Mouse (Mus musculus) embryonic facial prominence, embryonic 14.5 days (tissue): ENCODE measurements around the gene Ccdc6. TPM values are rescaled to one million over a fixed set of nuclear protein-coding genes. Genes with fewer than 3 reads are reported as not detected.

ENCODE experiments used
- ATAC-seq: fragments of 200-750 bp; cut with Nextera tagmentation; 2 replicates; pipeline ENCODE4 v1.8.0; 2017; ENCODE audit warnings: low read depth, moderate number of reproducible peaks, moderate TSS enrichment
- DNase-seq: peaks from one replicate; pipeline ENCODE4 v3.0.0-alpha.2; 2015; ENCODE audit warnings: low spot score
- H3K27ac ChIP-seq: fragments of 300-500 bp; sonication (generic); replicated peaks from 2 replicates; pipeline ENCODE4 v1.5.1; 2014; ENCODE audit warnings: low read depth, mild to moderate bottlenecking, low read length, moderate library complexity
- H3K27me3 ChIP-seq: fragments of 300-500 bp; sonication (generic); replicated peaks from 2 replicates; pipeline ENCODE4 v1.6.1; 2014; ENCODE audit warnings: low read length; ENCODE audit not compliant: control insufficient read depth, insufficient read depth
- H3K36me3 ChIP-seq: fragments of 300-500 bp; sonication (generic); 2 replicates; pipeline ENCODE4 v1.6.1; 2014; ENCODE audit warnings: low read length, mixed read lengths; ENCODE audit not compliant: control insufficient read depth, insufficient read depth
- H3K4me1 ChIP-seq: fragments of 300-500 bp; sonication (generic); 2 replicates; pipeline ENCODE4 v1.6.1; 2014; ENCODE audit warnings: antibody characterized with exemption, low read length; ENCODE audit not compliant: control insufficient read depth, insufficient read depth
- H3K4me2 ChIP-seq: fragments of 300-500 bp; sonication (generic); 2 replicates; pipeline ENCODE4 v1.6.1; 2014; ENCODE audit warnings: low read depth, mild to moderate bottlenecking, low read length, moderate library complexity, mixed read lengths
- H3K4me3 ChIP-seq: fragments of 300-500 bp; sonication (generic); 2 replicates; pipeline ENCODE4 v1.5.1; 2014; ENCODE audit warnings: low read depth, mild to moderate bottlenecking, low read length
- H3K9ac ChIP-seq: fragments of 300-500 bp; sonication (generic); 2 replicates; pipeline ENCODE4 v1.6.1; 2014; ENCODE audit warnings: low read depth, mild to moderate bottlenecking, low read length, moderate library complexity, mixed read lengths
- H3K9me3 ChIP-seq: fragments of 300-500 bp; sonication (generic); 2 replicates; pipeline ENCODE4 v1.6.1; 2016; ENCODE audit warnings: low read length; ENCODE audit not compliant: control insufficient read depth
- WGBS: fragments of 180-500 bp; shearing (Covaris S2); extraction: QIAGEN DNeasy Blood & Tissue Kit; methylation state at CpG from one replicate; pipeline ENCODE4 v1.1.7; 2014; 5-methylcytosine and 5-hydroxymethylcytosine counted together
- polyA plus RNA-seq: library from polyadenylated mRNA; unstranded; fragments of >200 nt; fragmentation: Nextera tagmentation; extraction: Ambion mirVana; gene quantifications from 2 replicates; pipeline ENCODE4 v1.2.1, GENCODE M21; 2014

The Ccdc6 gene
- polyA plus RNA-seq, 1 experiment from 2014 or later: 19.7 TPM

DNA sequence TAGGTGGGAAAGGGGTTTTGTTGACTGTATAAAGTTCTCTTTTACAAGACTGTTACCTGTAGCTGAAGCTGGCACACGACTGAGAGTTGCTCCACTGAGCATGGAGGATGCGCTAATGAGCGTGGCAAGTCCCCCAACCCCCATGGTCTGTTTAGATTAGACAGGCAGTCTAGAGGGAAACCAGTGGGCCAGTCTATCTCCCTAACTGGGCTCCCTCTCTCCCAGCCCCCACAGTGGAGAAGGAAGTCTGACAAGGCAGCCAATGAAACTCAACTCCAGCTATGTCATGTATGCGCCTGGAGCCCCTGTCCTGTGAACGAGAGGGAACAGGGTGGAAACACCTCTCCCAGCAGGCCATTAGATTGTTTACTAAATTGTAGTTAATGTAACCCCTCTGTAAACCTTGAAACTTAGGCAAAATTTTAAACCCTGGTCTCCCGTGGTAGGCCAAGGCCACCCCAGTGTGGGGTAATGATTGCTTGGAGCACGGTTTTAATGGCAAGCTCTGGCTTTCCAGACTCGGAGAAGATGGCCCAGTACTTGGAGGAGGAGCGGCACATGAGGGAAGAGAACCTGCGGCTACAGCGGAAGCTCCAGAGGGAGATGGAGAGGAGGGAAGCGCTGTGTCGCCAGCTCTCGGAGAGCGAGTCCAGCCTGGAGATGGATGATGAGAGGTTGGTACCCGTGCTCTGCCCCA lies 77.7 kb downstream of the Ccdc6 start:
- H3K36me3 ChIP-seq: peaks cover 61% of the 10 kb centered on the region
- 76% methylated on average over 16 of the region's 16 CpGs for WGBS

GRCm38 (mm10) chr10:70180727-70181126 lies 83.8 kb downstream of the Ccdc6 start:
- H3K27ac ChIP-seq: no peak overlapping the region
- H3K36me3 ChIP-seq: peaks cover 38% of the 10 kb centered on the region
- 87% methylated on average over 9 of the region's 9 CpGs for WGBS
- no peak overlapping the region for H3K9ac ChIP-seq
- H3K9me3 ChIP-seq: no peaks in the 10 kb centered on the region
- H3K27me3 ChIP-seq: no peaks in the 10 kb centered on the region
- no peak overlapping the region for H3K4me3 ChIP-seq
- no peak for DNase-seq
- ATAC-seq: no peak
- 0 out of 2 replicates have a peak, but pooled peaks cover 4% of the 10 kb centered on the region for H3K4me1 ChIP-seq
- no peak overlapping the region for H3K4me2 ChIP-seq

More for the DNA sequence above, 77.7 kb downstream of the Ccdc6 start:
- Histone ChIP-seq H3K27ac (no peak overlapping the region), H3K4me1 (no peaks in the 10 kb centered on the region), H3K9me3 (no peaks in the 10 kb centered on the region), H3K27me3 (no peaks in the 10 kb centered on the region), H3K4me2 (no peak overlapping the region), H3K9ac (no peak overlapping the region), H3K4me3 (no peak overlapping the region)
- DNase-seq (no peak), ATAC-seq (no peak)

DNA sequence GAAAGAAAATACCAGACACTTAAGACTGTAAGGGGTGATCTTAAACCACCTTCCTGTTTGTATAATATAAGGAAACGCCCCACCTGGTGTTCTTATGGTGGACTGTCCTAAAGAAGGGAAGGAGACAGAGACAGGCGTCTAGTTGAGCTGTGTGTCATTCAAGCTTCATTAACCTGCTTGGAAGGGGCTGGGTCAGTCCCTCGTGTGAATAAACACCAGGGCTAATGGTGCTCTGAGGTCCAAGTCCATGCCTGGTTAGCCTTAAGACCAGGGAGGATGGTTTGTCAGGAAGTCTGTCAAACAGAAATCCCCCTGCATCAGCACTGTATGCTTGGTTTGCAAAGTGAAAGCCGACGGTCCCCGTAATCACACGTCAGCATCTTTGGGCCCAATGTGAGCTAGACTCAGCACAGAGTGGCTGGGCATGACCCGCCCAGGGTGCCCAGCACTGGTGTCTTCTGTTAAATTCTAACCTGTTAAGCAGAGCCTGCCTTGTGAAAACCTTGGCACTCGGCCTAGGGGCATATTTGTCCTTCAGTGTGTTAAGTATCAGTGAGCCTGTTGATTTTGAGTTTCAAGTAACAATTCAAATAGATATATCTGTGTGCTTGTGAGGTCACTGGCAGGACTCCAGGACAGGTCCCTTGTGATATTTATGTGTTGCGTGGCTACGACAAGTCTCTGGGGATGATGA lies 84.5 kb downstream of the Ccdc6 start:
- H3K36me3 ChIP-seq: peaks cover 33% of the 10 kb centered on the region
- DNase-seq (peak; percentile 44), ATAC-seq (peak; percentile 41; the same call in 1 of the 2 replicates)

GRCm38 (mm10) chr10:70183210-70184080 lies 86.5 kb downstream of the Ccdc6 start:
- no peak overlapping the region for H3K27ac ChIP-seq
- H3K36me3 ChIP-seq: peaks cover 30% of the 10 kb centered on the region
- no peaks in the 10 kb centered on the region for H3K27me3 ChIP-seq
- WGBS: 59% methylated on average over 15 of the region's 15 CpGs
- ATAC-seq: no peak
- H3K4me1 ChIP-seq: 0 out of 2 replicates have a peak, but pooled peaks cover 4% of the 10 kb centered on the region
- H3K4me3 ChIP-seq: no peak overlapping the region
- H3K4me2 ChIP-seq: no peak overlapping the region
- H3K9me3 ChIP-seq: no peaks in the 10 kb centered on the region
- no peak for DNase-seq
- H3K9ac ChIP-seq: no peak overlapping the region

More for the DNA sequence above, 84.5 kb downstream of the Ccdc6 start:
- Histone ChIP-seq H3K4me3 (no peak overlapping the region), H3K27ac (no peak overlapping the region), H3K27me3 (no peaks in the 10 kb centered on the region), H3K4me2 (no peak overlapping the region), H3K9me3 (no peaks in the 10 kb centered on the region), H3K4me1 (0 out of 2 replicates have a peak, but pooled peaks cover 4% of the 10 kb centered on the region), H3K9ac (no peak overlapping the region)
- WGBS: 80% methylated on average over 11 of the region's 11 CpGs

DNA sequence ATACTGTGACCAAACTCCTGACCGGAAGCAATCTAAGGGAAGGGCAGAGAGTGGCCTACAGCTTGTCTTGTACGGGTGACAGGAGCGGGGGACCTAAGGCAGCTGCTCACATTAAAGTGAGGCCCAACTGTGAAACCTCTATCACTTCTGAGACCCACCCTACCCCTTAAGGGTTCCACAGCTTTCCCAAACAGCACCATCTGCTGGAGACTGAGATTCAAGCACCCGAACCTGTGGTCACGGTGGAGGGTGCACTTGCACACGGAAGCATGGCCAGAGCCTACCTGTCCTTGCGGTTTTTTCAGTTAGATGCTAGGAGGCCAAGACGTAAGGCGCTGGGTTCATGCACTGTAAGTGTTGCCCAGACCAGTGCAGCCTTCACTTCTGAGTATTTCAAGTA lies 89.2 kb downstream of the Ccdc6 start:
- Histone ChIP-seq H3K27ac (no peak overlapping the region), H3K4me1 (0 out of 2 replicates have a peak, but pooled peaks cover 4% of the 10 kb centered on the region), H3K4me2 (no peak overlapping the region), H3K36me3 (peaks cover 44% of the 10 kb centered on the region), H3K4me3 (no peak overlapping the region), H3K9ac (no peak overlapping the region), H3K9me3 (no peaks in the 10 kb centered on the region), H3K27me3 (no peaks in the 10 kb centered on the region)
- WGBS: 66% methylated on average over 9 of the region's 9 CpGs
- ATAC-seq (peak; percentile 49; the same call in 1 of the 2 replicates), DNase-seq (no peak)

DNA sequence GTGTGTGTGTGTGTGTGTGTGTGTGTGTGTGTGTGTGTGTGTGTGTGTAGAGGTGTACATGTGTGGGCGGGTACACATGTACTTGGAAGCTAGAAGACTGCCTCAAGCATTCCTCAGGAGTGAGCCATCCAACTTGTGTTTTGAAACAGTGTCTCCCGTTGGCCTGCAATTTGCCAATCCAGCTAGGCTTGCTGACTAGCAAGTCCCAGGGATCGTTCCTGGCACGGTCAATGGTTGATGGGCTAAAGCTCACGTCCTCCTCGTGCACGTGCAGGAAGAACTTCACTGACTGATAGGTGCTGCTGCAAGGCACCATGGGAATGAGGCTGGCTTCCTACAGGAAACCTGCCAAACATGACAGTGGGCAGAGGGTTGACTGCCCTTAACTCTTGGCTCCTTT lies 89.7 kb downstream of the Ccdc6 start:
- no peaks in the 10 kb centered on the region for H3K27me3 ChIP-seq
- WGBS: 90% methylated on average over 7 of the region's 7 CpGs
- no peak overlapping the region for H3K4me3 ChIP-seq
- no peak overlapping the region for H3K4me2 ChIP-seq
- DNase-seq (no peak), ATAC-seq (no peak)
- H3K4me1 ChIP-seq: 0 out of 2 replicates have a peak, but pooled peaks cover 4% of the 10 kb centered on the region
- H3K36me3 ChIP-seq: peaks cover 48% of the 10 kb centered on the region
- no peak overlapping the region for H3K27ac ChIP-seq
- H3K9ac ChIP-seq: no peak overlapping the region
- H3K9me3 ChIP-seq: no peaks in the 10 kb centered on the region

GRCm38 (mm10) chr10:70189864-70190263 lies 92.9 kb downstream of the Ccdc6 start:
- 87% methylated on average over 13 of the region's 13 CpGs for WGBS

DNA sequence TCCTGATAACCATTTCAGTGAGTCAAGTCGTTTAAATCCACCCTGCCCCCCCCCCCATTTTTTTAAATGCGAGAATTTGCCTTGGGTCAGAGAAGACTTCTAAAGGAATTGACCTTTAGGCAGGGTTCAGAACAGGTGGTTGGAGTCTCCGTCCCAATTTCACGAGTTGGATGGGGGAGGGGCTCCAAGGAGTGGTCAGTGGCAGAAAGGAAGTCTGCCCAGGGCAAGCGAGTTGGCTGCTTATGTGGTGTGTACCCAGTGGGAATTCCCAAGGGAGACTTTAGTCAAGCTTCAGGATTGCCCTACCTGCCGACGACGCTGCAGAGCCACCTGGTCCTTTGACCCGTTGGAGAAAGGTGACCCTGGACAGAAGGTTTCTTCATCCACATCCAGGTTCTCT lies 97.4 kb downstream of the Ccdc6 start:
- DNase-seq (no peak), ATAC-seq (no peak)
- 58% methylated on average over 9 of the region's 9 CpGs for WGBS
- no peaks in the 10 kb centered on the region for H3K27me3 ChIP-seq
- no peaks in the 10 kb centered on the region for H3K9me3 ChIP-seq
- H3K9ac ChIP-seq: no peak overlapping the region
- no peak overlapping the region for H3K4me3 ChIP-seq
- H3K36me3 ChIP-seq: peaks cover 42% of the 10 kb centered on the region
- peaks cover 6% of the 10 kb centered on the region; the same call in 1 of the 2 replicates for H3K4me1 ChIP-seq
- no peak overlapping the region for H3K4me2 ChIP-seq
- no peak overlapping the region for H3K27ac ChIP-seq

More at GRCm38 (mm10) chr10:70189864-70190263, 92.9 kb downstream of the Ccdc6 start:
- Histone ChIP-seq H3K36me3 (peaks cover 67% of the 10 kb centered on the region), H3K9ac (no peak overlapping the region), H3K4me3 (no peak overlapping the region), H3K27me3 (no peaks in the 10 kb centered on the region), H3K27ac (no peak overlapping the region), H3K9me3 (no peaks in the 10 kb centered on the region), H3K4me2 (no peak overlapping the region), H3K4me1 (no peaks in the 10 kb centered on the region)
- no peak for DNase-seq
- ATAC-seq: no peak
